Mouse (Mus musculus) activated CD4-positive, CD25-positive, alpha-beta regulatory T cell, adult 9 weeks (primary cell): ENCODE measurements around the gene Gm49405. TPM values are rescaled to one million over a fixed set of nuclear protein-coding genes. Genes with fewer than 3 reads are reported as not detected.

ENCODE experiments used
- polyA plus RNA-seq: library from polyadenylated mRNA; unstranded; fragments of 100-300 nt; shearing (Covaris generic); gene quantifications from one replicate; pipeline ENCODE4 v1.2.1, GENCODE M21; 2017

Gene Gm49405
- polyA plus RNA-seq: 1.8 TPM

DNA sequence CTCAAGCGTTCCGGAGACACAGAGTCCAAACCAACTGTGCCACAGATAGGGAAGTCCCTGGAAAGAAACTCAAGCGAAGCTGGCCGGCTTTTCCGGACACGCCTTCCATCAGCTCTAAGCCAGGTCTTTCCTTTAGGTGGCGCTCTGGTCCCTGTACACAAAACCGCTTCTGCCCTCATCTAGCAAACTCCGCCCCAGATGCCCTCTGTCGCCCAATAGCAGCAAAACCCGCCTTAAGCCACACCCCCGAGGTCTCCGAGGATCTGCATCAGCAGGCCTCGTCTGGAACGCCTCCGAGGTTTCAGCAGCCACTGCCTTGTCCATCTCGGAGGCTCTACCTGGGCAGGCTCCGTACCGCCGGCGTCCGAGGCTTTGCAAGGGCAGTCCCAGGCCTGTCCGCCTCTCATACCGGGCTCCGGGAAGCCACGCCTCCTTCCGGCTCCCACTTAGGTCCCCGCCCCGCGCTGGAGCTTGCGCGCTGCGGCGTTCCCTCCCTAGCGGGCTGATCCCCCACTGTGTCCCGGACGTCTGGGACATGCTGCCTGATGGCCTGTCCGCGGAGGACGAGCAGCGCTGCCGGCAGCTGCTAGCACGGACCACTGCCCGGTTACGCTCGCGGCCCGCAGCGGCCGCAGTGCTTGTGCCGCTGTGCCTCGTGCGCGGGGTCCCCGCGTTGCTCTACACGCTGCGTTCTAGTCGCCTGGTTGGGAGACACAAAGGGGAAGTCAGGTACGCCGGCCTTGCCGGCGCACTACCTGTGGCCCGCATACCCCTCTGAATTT is at the start of gene Gm49405, which contains the start of gene Nudt8:
Gm49405 (plus strand) TSS at position 508 of the 782 bp plus-strand sequence.
Nudt8 (plus strand) TSS at position 462 of the 782 bp plus-strand sequence.

DNA sequence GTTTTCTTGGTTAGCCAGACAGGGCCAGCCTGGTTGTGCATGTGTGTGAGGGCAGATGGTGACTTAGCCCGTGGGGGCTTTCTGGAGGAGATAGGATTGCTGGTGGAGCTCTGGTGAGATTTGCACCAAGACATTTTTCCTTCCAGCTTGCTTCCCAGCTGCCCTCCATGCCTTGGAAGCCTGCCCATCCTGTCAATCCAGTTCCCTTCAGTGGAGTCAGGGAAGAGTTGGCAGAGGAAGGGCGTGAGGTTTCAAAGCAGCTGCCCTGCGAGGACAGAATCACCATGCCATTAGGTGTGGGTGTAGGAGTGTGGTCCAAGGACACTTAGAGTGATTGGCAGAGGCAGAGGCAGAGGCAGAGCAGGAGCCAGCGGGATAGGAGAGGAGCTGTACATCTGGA is 42.0 kb upstream of the Gm49405 start, which contains the start of gene Aldh3b3:
Aldh3b3 (plus strand) TSS at position 176 of the 400 bp plus-strand sequence.

DNA sequence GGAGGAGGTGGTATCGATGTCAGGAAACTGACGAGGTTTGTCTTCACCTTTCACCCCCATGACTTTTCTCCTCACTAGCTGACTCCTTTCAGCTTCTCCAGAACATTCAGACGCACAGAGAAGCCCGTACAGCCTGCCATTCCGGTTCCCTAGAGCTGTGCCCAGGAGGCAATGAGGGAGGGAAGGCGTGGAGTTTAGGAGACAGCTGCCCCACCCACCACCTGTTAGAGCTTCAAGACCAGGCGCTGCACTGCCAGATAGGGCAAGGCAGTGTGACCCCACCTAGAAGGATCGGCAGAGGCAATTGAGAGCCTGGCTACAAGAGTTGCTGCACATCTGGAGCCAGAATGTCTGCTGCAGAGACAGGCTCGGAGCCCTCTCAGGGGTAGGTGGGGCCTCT is 28.2 kb upstream of the Gm49405 start, which contains the start of gene Aldh3b2:
Aldh3b2 (plus strand) TSS at position 100 of the 400 bp plus-strand sequence.

DNA sequence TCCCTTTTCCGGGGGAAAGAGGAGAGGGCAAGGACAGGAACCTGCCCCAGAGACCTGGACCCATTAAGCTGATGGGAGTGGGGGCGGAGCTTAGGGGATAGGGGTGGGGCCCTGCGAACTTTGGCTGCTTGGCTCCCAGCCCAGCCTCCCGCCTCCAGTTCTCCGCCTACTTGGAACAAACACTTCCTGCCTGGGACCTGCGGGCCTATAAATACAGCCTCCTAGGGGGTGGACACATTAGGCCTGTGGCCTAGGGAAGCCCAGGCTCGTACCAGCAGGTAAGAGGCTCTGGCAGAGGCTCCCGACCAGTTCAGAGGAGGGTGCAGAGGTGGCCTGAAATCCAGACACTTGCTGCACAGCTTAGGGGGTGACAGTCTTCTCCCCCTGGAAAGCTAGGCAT is 14.1 kb upstream of the Gm49405 start, which contains the start of gene Acy3:
Acy3 (plus strand) TSS at position 237 of the 400 bp plus-strand sequence.

DNA sequence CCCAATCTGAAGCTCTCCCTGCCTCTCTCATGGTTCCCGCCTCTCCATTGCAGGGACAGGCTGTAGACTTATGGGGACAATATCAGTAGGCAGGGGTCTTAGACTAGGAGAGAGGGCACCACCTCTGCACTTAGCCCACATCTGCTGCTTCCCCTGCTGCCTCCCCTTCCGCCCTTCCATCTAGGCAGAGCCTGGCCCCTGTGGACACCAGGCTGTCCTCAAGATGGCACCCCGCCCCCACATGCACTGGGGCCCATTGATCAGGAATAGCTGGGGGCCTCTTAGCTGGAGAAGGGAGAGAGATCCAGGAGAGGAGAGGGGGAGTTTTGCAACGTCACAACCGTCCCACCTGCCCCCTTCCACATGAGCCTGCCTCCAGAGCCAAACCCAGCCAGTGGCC is 8.0 kb upstream of the Gm49405 start, which contains the start of gene Tbx10:
Tbx10 (plus strand) TSS at position 337 of the 400 bp plus-strand sequence.

DNA sequence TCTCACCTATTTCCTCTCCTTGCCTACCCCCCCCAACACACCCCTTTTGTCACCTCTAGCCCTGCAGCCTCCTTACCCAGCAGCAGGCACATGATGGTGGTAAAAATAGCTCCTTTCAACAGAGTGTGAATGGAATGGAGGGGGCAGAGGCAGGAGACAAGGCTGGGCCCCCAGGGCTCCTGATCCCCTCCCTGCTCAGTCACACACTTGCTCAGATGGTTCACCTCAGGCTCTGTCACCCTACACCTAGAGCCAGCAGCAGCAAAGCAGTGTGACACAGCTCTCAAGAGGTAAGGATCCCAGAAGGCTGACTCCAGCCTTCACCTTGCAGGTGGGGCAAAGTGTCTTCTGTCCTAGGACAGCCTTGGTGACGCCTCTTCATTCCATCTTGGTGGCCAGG is 2.7 kb downstream of the Gm49405 start, which contains the start of gene Doc2g:
Doc2g (plus strand) TSS at position 202 of the 400 bp plus-strand sequence.

DNA sequence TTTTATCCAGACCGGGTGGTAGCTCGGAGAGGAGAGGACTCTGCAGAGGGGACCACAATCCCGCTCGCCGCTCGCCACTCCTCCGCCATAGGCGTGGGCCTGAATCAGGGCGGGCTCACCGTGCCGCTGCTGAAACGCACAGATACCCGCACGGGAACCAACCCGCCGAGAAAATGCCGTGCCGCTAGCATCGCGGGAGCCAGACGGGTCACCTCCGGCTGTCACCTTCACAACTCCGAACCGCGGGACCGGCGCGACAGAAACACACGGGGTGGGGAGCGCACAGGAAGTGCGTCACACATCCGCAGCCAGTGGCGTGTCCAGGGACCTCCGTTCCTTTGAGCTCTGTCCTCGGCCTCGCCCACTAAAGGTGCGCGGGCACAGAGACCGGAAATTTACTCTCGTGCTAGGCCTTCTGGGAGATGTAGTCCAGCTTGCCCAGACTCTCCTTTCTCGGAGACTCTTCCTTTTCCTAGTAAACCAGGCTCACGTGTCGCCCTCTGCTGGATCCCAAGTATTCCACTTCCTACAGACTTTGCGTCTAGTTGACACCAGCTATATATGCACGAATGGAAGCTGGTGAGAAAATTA is 12.1 kb downstream of the Gm49405 start, which contains the start of gene Ndufv1:
Ndufv1 (minus strand) TSS at position 375 of the 591 bp plus-strand sequence.

DNA sequence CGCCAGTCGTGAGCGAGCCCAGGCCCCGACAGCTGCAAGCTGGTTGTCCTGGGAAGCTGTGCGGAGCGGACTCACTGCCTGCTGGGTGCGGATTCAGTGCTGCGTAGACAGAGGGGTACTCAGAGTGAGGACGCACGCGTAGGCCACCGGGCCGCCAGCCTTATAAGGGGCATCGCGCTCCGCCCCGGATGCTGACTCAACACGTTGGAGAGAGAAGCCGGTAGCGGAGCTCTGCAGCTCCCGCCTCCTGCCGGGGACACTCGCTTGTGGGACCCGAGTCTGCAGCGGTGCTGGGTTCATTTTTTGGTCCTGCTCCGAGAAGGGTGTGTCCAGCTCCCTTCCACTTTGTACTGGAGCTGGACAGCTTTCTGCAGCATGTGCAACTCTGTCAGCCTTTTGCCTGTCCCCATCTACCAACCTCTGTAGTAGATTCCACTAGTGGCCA is 37.4 kb downstream of the Gm49405 start, which contains the start of gene Gstp1:
Gstp1 (minus strand) TSS at position 198 of the 445 bp plus-strand sequence.

DNA sequence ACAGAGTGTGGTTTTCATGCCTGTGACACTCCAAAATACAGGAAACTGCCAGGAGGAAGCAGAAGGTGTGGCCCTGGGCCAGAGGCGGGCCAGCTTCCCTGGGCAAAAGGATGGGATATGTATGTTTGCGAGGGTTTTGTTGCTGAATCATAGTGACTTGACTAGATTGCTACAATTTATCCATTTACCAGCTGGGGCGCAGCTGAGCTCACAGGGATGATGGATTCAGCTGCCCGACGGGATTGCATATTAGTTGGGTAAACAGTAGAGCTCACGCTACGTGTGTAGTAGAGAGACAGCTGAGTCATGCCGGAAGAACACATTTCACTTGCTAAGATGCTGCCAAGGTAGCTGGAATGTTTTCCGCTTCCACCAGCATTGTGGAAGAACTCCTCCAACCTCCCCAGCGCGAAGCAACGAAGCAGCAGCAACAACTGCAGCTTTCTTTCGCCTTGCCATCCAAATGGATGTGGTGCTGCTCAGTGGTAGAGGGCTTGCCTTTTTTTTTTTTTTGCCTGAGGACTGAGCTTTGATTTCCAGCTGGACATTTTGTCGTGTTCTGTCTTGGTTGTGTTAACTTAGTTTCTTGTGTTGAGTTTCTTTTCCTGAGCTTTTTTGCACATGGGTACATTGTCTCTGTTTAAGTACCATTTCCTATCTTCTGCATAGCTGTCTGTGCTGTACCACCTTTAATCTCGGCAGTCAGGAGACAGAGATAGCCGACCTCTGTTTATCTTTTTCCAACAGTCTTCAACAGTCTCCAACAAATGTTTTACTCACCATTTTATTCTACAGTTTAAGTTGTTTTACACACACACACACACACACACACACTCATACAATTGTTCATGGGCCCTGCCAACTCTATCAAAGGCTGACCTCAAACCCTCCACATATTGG is 45.8 kb downstream of the Gm49405 start, which contains the start of gene Gstp2:
Gstp2 (minus strand) TSS at position 58 of the 900 bp plus-strand sequence.

Other genes starting within 250 kb of the Gm49405 start
- gene Kmt5b, start 233.2 kb upstream of the Gm49405 start, polyA plus RNA-seq: 43.1 TPM
- gene Chka, start 148.9 kb upstream of the Gm49405 start, polyA plus RNA-seq: 2.2 TPM
- gene Tcirg1, start 93.5 kb upstream of the Gm49405 start, polyA plus RNA-seq: 71.7 TPM
- 230 TPM for gene Ndufs8, start 87.9 kb upstream of the Gm49405 start, polyA plus RNA-seq
- 0.75 TPM for gene Aldh3b1, start 70.8 kb upstream of the Gm49405 start, polyA plus RNA-seq
- gene Unc93b1, start 65.4 kb upstream of the Gm49405 start, polyA plus RNA-seq: 58.1 TPM
- gene Aldh3b3, start 42.0 kb upstream of the Gm49405 start, polyA plus RNA-seq: not detected
- gene Aldh3b2, start 28.3 kb upstream of the Gm49405 start, polyA plus RNA-seq: not detected
- 0.40 TPM for gene Acy3, start 14.1 kb upstream of the Gm49405 start, polyA plus RNA-seq
- 0.16 TPM for gene Tbx10, start 7.9 kb upstream of the Gm49405 start, polyA plus RNA-seq
- gene Nudt8, start within 50 bp of the Gm49405 start, polyA plus RNA-seq: 8.7 TPM
- gene Doc2g, start 2.7 kb downstream of the Gm49405 start, polyA plus RNA-seq: 1.7 TPM
- 155 TPM for gene Ndufv1, start 12.2 kb downstream of the Gm49405 start, polyA plus RNA-seq
- 631 TPM for gene Gstp1, start 37.4 kb downstream of the Gm49405 start, polyA plus RNA-seq
- gene Gstp2, start 45.4 kb downstream of the Gm49405 start, polyA plus RNA-seq: 3.4 TPM
- 112 TPM for gene Gstp3, start 58.9 kb downstream of the Gm49405 start, polyA plus RNA-seq
- not detected for gene Cabp2, start 81.0 kb downstream of the Gm49405 start, polyA plus RNA-seq
- 956 TPM for gene Cdk2ap2, start 96.6 kb downstream of the Gm49405 start, polyA plus RNA-seq
- gene Pitpnm1, start 99.4 kb downstream of the Gm49405 start, polyA plus RNA-seq: 367 TPM
- 206 TPM for gene Aip, start 125.2 kb downstream of the Gm49405 start, polyA plus RNA-seq
- gene Gpr152, start 139.2 kb downstream of the Gm49405 start, polyA plus RNA-seq: 0.07 TPM
- 0.39 TPM for gene Cabp4, start 143.4 kb downstream of the Gm49405 start, polyA plus RNA-seq
- 477 TPM for gene Coro1b, start 148.0 kb downstream of the Gm49405 start, polyA plus RNA-seq
- gene Ptprcap, start 153.0 kb downstream of the Gm49405 start, polyA plus RNA-seq: 1,844 TPM
- 49.2 TPM for gene Rps6kb2, start 162.7 kb downstream of the Gm49405 start, polyA plus RNA-seq
- gene Carns1, start 174.9 kb downstream of the Gm49405 start, polyA plus RNA-seq: 6.9 TPM
- 832 TPM for gene Tbc1d10c, start 190.7 kb downstream of the Gm49405 start, polyA plus RNA-seq
- 1,230 TPM for gene Ppp1ca, start 191.4 kb downstream of the Gm49405 start, polyA plus RNA-seq
- 81.5 TPM for gene Rad9a, start 201.0 kb downstream of the Gm49405 start, polyA plus RNA-seq
- gene Clcf1, start 213.6 kb downstream of the Gm49405 start, polyA plus RNA-seq: 24.8 TPM
- gene AC109138.7, start 213.7 kb downstream of the Gm49405 start, polyA plus RNA-seq: not detected
- gene Pold4, start 231.3 kb downstream of the Gm49405 start, polyA plus RNA-seq: 138 TPM